Mouse (Mus musculus) bone marrow, adult 2 months (tissue): ENCODE measurements at regions not wholly inside any gene's neighbourhood (a gene's known extent, or its start where the extent isn't known, plus 50 kb on each side); places are given as distances from the start of the nearest gene placed in this dataset.

Source experiments
- H3K27ac ChIP-seq: fragments of 200-500 bp; 2 replicates; pipeline ENCODE4 v1.5.1; 2012; ENCODE audit warnings: low read depth, mild to moderate bottlenecking, control low read depth, inconsistent platforms, low read length; ENCODE audit not compliant: control insufficient read depth, poor library complexity, insufficient read depth
- H3K4me1 ChIP-seq: fragments of 200-500 bp; 2 replicates; pipeline ENCODE4 v1.6.1; 2011; ENCODE audit warnings: low read length; ENCODE audit not compliant: control insufficient read depth, insufficient read depth
- H3K4me3 ChIP-seq: fragments of 200-500 bp; replicated peaks from 2 replicates; pipeline ENCODE3; 2011; ENCODE audit warnings: mild to moderate bottlenecking, low read depth, low read length, control low read depth; ENCODE audit not compliant: control insufficient read depth
- CTCF ChIP-seq: fragments of 200-500 bp; IDR thresholded peaks from 2 replicates; pipeline ENCODE4 v1.5.1; 2011; ENCODE audit warnings: low read length, control low read depth; ENCODE audit not compliant: control insufficient read depth, insufficient read depth
- POLR2A ChIP-seq: fragments of 200-500 bp; IDR thresholded peaks from 2 replicates; pipeline ENCODE4 v1.6.1; 2011; ENCODE audit warnings: low read depth, mild to moderate bottlenecking, control low read depth, low read length, borderline replicate concordance; ENCODE audit not compliant: control insufficient read depth
- WGBS: fragments of 180-500 bp; shearing (Covaris S2); methylation state at CpG from one replicate; pipeline ENCODE4 v1.1.7; 2018; 5-methylcytosine and 5-hydroxymethylcytosine counted together

DNA sequence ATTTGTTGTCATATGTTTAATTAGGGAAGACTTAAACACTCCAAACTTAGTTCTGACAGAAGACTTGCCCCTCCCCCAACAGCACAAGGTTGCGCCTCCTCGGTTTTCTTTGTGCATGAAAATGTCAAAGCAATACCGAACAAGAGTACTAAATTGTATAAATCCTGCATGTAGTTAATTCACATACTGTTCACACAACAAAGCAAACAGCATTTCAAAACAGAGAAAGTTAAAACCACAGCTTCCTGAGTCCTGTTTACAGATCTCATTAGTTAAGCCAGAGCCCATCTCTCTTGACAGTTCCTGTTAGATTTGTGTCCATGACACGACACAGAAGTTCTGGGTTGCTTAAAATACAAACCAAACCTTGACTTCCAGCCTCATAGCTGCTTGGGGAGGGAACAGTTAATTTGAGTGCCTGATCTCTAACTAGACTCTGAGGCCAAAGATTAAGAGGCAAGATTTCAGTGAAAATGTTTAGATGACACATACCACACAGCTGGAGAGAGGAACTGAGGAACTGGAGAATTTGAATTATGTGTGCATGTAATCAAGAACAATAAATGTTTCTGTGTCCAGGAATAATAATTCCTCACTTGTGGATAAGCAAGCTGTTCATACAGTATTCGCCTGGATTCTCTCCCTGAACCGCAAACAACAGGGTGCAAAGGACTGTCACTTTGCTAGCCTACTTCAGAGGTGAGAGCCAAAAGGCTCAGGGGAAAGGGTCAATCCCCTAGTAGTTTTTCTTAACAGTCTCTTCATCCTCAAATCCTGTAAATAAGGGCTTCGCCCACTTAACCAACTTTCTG lies 113.3 kb upstream of the Tbl1xr1 start:
- Histone ChIP-seq H3K27ac (peak overlapping the region; percentile 49; the same call in 1 of the 2 replicates), H3K4me1 (peaks cover 5% of the 10 kb centered on the region)
- 50% methylated on average over 7 of the region's 7 CpGs for WGBS

DNA sequence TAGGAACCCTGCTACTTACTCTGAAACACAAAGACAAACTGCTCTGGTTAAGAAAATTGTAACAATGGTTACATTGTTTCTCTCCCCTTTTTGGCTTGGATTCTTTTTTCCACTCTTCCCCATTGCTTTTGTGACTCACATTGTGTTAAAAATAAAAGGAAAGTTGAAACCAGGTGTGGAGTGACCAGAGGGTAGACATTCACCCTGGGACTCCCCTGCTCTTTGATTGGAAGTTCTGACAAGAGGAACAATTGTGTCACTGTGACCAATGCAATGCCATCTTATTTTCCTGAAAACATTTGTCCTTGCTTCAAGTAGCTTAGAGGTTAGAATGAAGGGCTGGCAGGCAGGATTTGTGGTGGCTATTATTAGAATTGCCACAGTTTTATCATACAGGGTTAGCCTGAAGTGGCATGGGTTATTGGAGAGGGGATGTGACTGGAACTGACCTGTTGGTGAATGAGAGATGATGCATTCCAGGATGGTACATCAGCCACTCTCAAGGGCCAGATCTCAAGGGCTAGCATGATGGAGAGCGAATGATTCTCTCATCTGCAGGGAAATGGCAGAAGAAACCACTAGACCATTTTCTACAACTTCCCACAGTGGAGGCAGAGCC lies 112.6 kb upstream of the Tbl1xr1 start:
- no peak for TF ChIP-seq CTCF
- H3K27ac ChIP-seq = no peak overlapping the region; the same call in 1 of the 2 replicates
- no peak overlapping the region for H3K4me3 ChIP-seq
- WGBS = 83% methylated on average over 1 of the region's 1 CpGs
- peaks cover 4% of the 10 kb centered on the region for H3K4me1 ChIP-seq

More for the DNA sequence above, 113.3 kb upstream of the Tbl1xr1 start:
- TF ChIP-seq CTCF (no peak), POLR2A (no peak)
- H3K4me3 ChIP-seq = no peak overlapping the region

DNA sequence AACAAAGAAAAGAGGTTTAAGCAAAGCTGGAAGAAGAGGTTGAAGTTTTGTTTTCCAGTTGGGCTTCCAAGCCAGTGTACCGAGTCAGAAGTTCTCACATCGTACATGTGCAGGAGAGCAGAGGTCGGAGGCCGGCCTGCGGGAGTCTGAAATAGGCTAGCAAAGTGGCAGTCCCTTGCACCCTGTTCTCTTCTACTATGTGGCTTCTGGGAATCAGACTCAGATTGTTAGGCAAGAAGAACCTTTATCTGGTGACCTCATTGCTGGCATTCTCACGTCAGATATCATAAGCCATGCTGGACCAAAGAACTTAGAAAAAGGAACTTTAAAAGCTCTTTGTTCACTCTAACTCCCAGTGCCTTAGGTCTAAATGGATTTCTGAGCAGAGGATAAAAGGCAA lies 112.0 kb upstream of the Tbl1xr1 start:
- H3K4me1 ChIP-seq = peaks cover 2% of the 10 kb centered on the region
- WGBS = 73% methylated on average over 6 of the region's 6 CpGs

DNA sequence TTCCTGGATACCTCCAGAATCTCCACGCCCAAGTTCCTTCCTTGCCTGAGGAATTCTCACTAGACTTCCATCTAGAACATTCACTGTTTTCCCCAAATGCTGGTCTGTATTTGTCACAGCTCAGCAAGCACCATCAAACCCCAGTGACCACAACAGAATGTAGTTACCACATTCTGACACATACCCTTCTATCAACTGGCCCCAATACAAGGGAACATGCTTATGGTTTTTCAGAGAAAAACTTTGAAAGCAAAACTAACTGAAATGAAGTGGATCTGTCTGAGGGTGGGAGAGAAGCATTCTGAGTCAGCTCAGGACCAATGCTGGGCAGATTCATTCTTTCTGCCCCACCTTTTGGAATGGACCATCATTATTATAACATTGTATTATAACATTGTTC lies 110.9 kb upstream of the Tbl1xr1 start:
- Histone ChIP-seq H3K4me1 (peaks cover 2% of the 10 kb centered on the region), H3K4me3 (no peak overlapping the region), H3K27ac (no peak overlapping the region)
- WGBS = 53% methylated on average over 1 of the region's 1 CpGs
- TF ChIP-seq CTCF (no peak), POLR2A (no peak)

More for the DNA sequence above, 112.0 kb upstream of the Tbl1xr1 start:
- no peak overlapping the region for H3K4me3 ChIP-seq
- TF ChIP-seq CTCF = no peak
- no peak for TF ChIP-seq POLR2A
- no peak overlapping the region for H3K27ac ChIP-seq

DNA sequence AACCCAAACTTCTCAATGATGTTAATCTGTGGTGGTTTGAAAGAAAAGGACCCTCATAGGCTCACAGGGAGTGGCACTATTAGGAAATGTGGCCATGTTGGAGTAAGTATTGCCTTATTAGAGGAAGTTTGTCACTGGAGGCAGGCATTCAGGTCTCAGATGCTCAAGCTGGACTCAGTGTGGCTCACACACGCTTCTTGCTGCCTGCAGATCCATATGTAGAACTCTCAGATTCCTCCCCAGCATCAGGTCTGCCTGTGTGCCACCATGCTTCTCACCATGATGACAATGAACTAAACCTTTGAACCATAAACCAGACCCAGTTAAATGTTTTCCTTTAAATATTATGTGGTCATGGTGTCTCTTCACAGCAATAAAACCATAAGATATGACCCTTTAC lies 104.7 kb upstream of the Tbl1xr1 start:
- no peak overlapping the region for H3K4me3 ChIP-seq
- 82% methylated on average over 1 of the region's 1 CpGs for WGBS
- no peak overlapping the region for H3K27ac ChIP-seq
- H3K4me1 ChIP-seq = no peaks in the 10 kb centered on the region
- no peak for TF ChIP-seq CTCF
- no peak for TF ChIP-seq POLR2A

DNA sequence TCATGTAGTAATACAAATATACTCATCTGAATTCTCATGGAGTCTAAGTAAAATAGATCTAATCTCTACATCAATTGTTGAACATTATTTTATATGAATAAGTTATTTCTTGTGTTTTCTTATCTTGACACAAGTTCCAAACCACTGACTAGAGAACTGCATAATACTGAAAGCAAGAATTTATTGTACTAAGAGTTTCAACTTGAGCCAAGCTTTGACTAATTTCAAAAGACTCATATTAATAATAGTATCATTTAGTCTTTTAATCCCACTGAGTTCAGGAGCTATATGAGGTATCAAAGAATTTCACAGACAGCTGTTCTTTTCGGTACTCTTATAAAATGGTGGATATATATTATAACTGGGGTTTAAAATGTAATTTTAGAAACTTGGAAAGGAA lies 103.3 kb upstream of the Tbl1xr1 start:
- no peak overlapping the region for H3K4me3 ChIP-seq
- no peak overlapping the region for H3K27ac ChIP-seq
- 93% methylated on average over 1 of the region's 1 CpGs for WGBS
- no peaks in the 10 kb centered on the region; the same call in 1 of the 2 replicates for H3K4me1 ChIP-seq
- no peak for TF ChIP-seq POLR2A
- no peak for TF ChIP-seq CTCF

DNA sequence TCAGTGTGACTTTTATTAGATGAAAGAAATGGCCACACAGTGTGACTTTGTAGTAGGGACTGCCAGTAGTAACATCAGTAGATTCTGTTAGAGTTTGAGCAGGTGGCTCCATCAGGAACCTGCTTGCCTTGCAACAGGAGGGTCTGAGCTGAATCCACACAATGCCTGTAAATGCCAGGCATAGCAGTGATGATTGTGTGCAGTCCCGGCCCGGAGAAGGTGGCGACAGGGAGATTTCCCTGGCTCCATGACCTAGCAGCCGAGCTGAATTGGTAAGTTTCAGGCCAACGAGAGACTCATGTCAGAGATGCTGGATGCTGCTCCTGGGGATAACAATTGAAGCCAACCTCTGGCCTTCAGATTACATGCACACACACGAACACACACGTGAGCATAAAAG lies 102.8 kb upstream of the Tbl1xr1 start:
- no peak for TF ChIP-seq POLR2A
- no peak for TF ChIP-seq CTCF
- Histone ChIP-seq H3K4me1 (no peaks in the 10 kb centered on the region; the same call in 1 of the 2 replicates), H3K4me3 (no peak overlapping the region), H3K27ac (no peak overlapping the region)
- WGBS = 91% methylated on average over 7 of the region's 7 CpGs

DNA sequence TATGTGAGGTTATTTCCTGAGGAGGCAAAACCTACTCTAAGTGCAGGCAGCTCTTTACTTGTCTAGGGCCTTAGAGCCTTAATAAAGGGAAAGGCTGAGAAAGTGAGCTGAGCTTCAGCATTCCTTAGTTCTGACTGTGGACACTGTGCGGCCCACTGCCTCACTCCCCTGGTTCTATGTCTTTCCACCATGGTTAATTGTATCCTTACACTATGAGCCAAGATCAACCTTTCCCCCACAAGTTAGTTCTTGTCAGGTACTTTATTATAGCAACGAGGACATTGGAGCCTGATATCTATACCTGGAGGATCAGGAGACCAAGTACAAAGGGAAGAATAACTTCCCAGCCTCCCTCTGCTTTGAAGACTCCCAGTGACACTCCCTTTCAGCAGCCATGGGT lies 101.7 kb upstream of the Tbl1xr1 start:
- no peak overlapping the region for H3K4me3 ChIP-seq
- H3K4me1 ChIP-seq = no peaks in the 10 kb centered on the region; the same call in 1 of the 2 replicates
- 86% methylated on average over 2 of the region's 2 CpGs for WGBS
- TF ChIP-seq CTCF = no peak
- TF ChIP-seq POLR2A = no peak
- H3K27ac ChIP-seq = no peak overlapping the region

DNA sequence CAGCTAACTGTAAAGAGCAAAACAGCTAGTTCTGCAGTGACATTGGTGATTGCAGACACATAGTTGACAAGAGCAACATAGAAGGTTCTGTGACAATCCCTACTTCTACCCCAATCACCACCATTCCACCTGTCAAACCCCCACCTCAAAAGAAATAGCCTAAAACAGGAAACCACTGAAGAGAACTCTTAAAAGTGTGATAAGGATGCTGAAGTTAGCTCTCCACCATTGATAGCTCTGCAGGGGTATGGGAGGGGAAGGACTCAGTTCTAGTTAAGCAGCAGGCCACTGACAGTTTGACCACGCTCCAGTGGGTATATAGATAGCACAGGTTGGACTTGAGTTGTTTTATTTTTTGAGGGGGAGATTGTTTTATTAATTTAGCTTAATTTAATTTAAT lies 98.7 kb upstream of the Tbl1xr1 start:
- H3K4me1 ChIP-seq = no peaks in the 10 kb centered on the region; the same call in 1 of the 2 replicates
- H3K4me3 ChIP-seq = no peak overlapping the region
- WGBS = 42% methylated on average over 1 of the region's 1 CpGs
- TF ChIP-seq POLR2A (no peak), CTCF (no peak)
- no peak overlapping the region for H3K27ac ChIP-seq
